Mouse (Mus musculus): ENCODE measurements at regions not wholly inside any gene's neighbourhood (a gene's known extent, or its start where the extent isn't known, plus 50 kb on each side); places are given as distances from the start of the nearest gene placed in this dataset.

DNA sequence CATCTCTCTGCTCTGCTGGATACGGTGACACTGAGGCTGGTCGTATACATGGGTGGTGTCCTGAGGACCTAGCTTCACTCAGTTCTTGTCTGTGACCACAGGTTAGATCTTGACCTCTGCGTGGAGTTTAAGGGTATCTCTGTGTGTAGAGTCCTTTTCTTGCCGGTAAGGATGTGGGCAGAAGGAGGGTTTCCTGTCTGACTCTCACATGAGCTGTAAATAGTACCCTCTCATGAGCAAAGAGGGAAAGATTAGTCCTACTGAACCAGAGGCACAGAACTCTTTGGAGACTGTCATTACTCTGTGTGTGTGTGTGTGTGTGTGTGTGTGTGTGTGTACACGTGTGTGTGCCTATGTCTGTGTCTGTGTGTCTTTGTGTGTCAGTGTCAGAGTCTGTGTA lies 126.3 kb upstream of the Atxn1 start:
- Histone ChIP-seq H3K4me3 (replicated peaks; ENCODE audit: low read length) (no peak overlapping the region), H3K9ac (no peak overlapping the region), H3K27me3 (ENCODE audit: control insufficient read depth, insufficient read depth, low read length) (no peaks in the 10 kb centered on the region), H3K27ac (no peak overlapping the region), H3K9me3 (ENCODE audit: control insufficient read depth, low read length) (peaks cover 7% of the 10 kb centered on the region; the same call in 1 of the 2 replicates), H3K36me3 (replicated peaks; ENCODE audit: control insufficient read depth, insufficient read depth) (no peaks in the 10 kb centered on the region), H3K4me1 (replicated peaks; ENCODE audit: control insufficient read depth, insufficient read depth, low read length) (no peaks in the 10 kb centered on the region), H3K4me2 (replicated peaks) (no peak overlapping the region)
- 90% methylated on average over 5 of the region's 5 CpGs for WGBS
- no peak for ATAC-seq (ENCODE audit: low FRiP score)
- no peak for DNase-seq (ENCODE audit: low spot score)

DNA sequence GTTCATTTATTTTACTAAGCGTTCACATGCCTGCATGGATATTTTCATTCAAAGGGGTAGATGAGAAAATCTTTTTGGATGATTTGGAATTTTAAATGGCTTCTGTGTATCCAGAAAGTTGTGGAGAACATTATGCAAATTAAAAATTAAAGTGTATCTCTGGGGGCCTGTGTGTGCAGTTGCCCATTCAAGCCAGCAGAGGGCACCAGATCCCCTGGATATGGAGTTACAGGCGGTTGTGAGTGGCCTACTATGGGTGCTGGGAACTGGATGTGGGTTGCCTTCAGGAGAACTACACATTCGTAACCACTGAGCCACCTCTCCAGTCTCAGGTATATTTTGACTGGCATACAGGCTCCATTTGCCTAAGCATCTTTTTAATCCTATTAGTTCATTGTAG lies 123.4 kb upstream of the Atxn1 start:
- no peak overlapping the region for H3K4me3 ChIP-seq (replicated peaks; ENCODE audit: low read length)
- H3K27me3 ChIP-seq (ENCODE audit: control insufficient read depth, insufficient read depth, low read length) = no peaks in the 10 kb centered on the region
- H3K27ac ChIP-seq = no peak overlapping the region
- no peaks in the 10 kb centered on the region for H3K36me3 ChIP-seq (replicated peaks; ENCODE audit: control insufficient read depth, insufficient read depth)
- H3K4me1 ChIP-seq (replicated peaks; ENCODE audit: control insufficient read depth, insufficient read depth, low read length) = no peaks in the 10 kb centered on the region
- H3K9me3 ChIP-seq (ENCODE audit: control insufficient read depth, low read length) = peaks cover 7% of the 10 kb centered on the region; the same call in 1 of the 2 replicates
- H3K9ac ChIP-seq = no peak overlapping the region
- no peak for ATAC-seq (ENCODE audit: low FRiP score)
- 88% methylated on average over 3 of the region's 3 CpGs for WGBS
- no peak for DNase-seq (ENCODE audit: low spot score)
- no peak overlapping the region for H3K4me2 ChIP-seq (replicated peaks)

DNA sequence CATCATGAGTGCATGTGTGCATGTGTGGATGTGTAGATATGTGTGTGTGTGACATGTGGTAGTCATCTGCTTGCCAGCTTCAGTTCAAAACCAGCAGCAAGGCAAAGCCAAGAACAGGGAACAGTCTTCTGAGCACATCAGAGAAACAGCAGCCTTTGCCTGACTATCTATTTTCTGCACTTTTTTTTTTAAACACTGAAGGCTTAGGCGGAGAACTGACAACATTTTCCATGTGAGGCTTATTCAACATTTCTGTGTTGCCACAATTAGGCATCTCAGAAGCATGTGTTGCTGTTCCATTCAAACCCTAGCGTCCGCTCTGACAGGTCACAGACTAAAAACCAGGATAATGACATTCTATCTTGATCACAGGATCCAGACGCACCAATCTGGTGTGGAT lies 122.9 kb upstream of the Atxn1 start:
- DNase-seq (ENCODE audit: low spot score) (no peak), ATAC-seq (ENCODE audit: low FRiP score) (no peak)
- WGBS = 89% methylated on average over 4 of the region's 4 CpGs
- Histone ChIP-seq H3K4me1 (replicated peaks; ENCODE audit: control insufficient read depth, insufficient read depth, low read length) (no peaks in the 10 kb centered on the region), H3K27me3 (ENCODE audit: control insufficient read depth, insufficient read depth, low read length) (no peaks in the 10 kb centered on the region), H3K36me3 (replicated peaks; ENCODE audit: control insufficient read depth, insufficient read depth) (no peaks in the 10 kb centered on the region), H3K4me3 (replicated peaks; ENCODE audit: low read length) (no peak overlapping the region), H3K9me3 (ENCODE audit: control insufficient read depth, low read length) (peaks cover 7% of the 10 kb centered on the region; the same call in 1 of the 2 replicates), H3K9ac (no peak overlapping the region), H3K4me2 (replicated peaks) (no peak overlapping the region), H3K27ac (no peak overlapping the region)

DNA sequence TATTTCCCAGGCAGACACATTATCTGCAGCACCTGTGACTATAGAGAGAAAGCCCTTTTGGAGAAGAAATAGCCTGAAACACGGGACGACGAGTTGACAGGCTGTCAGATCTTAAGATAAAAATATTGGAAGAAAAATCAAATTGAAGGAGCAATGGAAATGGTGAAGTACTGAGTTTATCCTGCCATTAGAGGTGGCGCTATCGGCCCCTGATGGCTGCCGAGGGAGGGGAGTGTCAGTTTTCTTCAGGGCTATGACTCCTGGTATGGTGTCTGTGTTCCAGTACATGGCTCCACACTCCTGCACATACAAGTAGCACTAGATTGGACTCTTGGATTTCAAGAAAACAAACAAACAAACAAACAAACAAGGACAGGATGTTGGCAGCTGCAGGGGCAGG lies 112.1 kb upstream of the Atxn1 start:
- ATAC-seq (ENCODE audit: low FRiP score) (no peak), DNase-seq (ENCODE audit: low spot score) (no peak)
- Histone ChIP-seq H3K27me3 (ENCODE audit: control insufficient read depth, insufficient read depth, low read length) (no peaks in the 10 kb centered on the region), H3K9ac (no peak overlapping the region), H3K36me3 (replicated peaks; ENCODE audit: control insufficient read depth, insufficient read depth) (no peaks in the 10 kb centered on the region), H3K4me1 (replicated peaks; ENCODE audit: control insufficient read depth, insufficient read depth, low read length) (no peaks in the 10 kb centered on the region), H3K4me3 (replicated peaks; ENCODE audit: low read length) (no peak overlapping the region), H3K27ac (no peak overlapping the region), H3K4me2 (replicated peaks) (no peak overlapping the region), H3K9me3 (ENCODE audit: control insufficient read depth, low read length) (no peaks in the 10 kb centered on the region)
- 80% methylated on average over 6 of the region's 6 CpGs for WGBS

DNA sequence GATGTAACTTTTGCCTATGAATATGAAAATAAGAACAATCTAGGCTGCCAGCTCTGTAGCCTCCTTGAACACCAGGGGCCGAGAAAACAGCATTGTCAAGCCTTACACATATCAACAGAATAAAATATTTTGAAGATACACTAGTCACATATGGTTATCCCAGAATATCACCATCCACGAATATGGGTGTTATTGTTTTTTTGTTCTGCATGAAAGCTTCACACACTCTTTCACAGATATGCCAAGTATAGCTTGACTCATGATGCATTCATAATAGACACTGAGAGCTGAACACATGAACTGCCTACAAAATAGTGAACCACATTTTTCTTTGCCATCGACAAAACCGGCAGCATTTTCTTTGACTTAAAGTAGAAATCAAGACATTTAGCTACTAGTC lies 106.9 kb upstream of the Atxn1 start:
- 89% methylated on average over 4 of the region's 4 CpGs for WGBS
- Histone ChIP-seq H3K4me3 (replicated peaks; ENCODE audit: low read length) (no peak overlapping the region), H3K4me1 (replicated peaks; ENCODE audit: control insufficient read depth, insufficient read depth, low read length) (no peaks in the 10 kb centered on the region), H3K36me3 (replicated peaks; ENCODE audit: control insufficient read depth, insufficient read depth) (no peaks in the 10 kb centered on the region), H3K27ac (no peak overlapping the region), H3K4me2 (replicated peaks) (no peak overlapping the region), H3K9ac (no peak overlapping the region), H3K27me3 (ENCODE audit: control insufficient read depth, insufficient read depth, low read length) (no peaks in the 10 kb centered on the region), H3K9me3 (ENCODE audit: control insufficient read depth, low read length) (no peaks in the 10 kb centered on the region)
- DNase-seq (ENCODE audit: low spot score) (no peak), ATAC-seq (ENCODE audit: low FRiP score) (no peak)

DNA sequence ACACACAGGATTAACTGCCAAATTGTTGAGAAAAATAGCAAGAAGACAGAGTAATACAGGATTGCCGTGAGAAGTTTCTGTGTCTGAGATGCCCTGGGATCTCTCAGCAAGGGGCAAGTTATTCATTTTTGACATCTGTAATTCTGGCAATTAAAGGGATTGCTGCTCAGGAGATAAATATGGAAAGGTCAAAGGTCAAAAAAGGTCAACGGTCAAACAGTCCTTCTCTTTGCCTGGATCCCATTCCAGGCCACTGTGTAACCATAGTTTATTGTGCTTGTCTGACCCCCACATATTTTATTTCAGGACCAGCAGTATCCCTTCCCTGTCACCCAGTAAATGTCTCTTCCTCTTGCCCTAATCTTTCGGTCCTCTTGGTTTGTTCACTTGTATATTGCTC lies 104.8 kb upstream of the Atxn1 start:
- no peak overlapping the region for H3K27ac ChIP-seq
- H3K27me3 ChIP-seq (ENCODE audit: control insufficient read depth, insufficient read depth, low read length) = no peaks in the 10 kb centered on the region
- H3K4me2 ChIP-seq (replicated peaks) = no peak overlapping the region
- no peak overlapping the region for H3K4me3 ChIP-seq (replicated peaks; ENCODE audit: low read length)
- ATAC-seq (ENCODE audit: low FRiP score) = no peak
- 56% methylated on average over 3 of the region's 3 CpGs for WGBS
- H3K4me1 ChIP-seq (replicated peaks; ENCODE audit: control insufficient read depth, insufficient read depth, low read length) = no peaks in the 10 kb centered on the region
- no peaks in the 10 kb centered on the region for H3K9me3 ChIP-seq (ENCODE audit: control insufficient read depth, low read length)
- H3K9ac ChIP-seq = no peak overlapping the region
- no peak for DNase-seq (ENCODE audit: low spot score)
- no peaks in the 10 kb centered on the region for H3K36me3 ChIP-seq (replicated peaks; ENCODE audit: control insufficient read depth, insufficient read depth)

DNA sequence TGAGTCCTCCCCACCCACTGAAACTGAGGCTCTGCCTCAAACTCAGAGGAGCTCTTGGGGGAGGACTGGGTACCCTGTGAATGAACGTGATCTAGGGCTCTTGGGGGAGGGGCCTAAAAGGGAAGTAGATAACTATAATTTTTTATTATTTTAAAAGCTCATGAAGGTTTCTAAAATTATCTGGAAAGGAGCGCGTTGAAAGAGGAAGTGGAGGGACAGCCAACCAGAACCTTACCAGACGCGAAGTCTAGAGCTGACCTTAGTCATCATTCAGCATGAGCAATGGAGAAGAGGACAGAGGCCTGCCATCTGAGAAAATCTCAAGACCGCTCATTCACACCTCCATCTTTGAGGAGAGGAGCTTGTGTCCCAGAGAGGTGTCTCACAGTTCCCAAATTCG lies 98.0 kb upstream of the Atxn1 start:
- Histone ChIP-seq H3K27ac (no peak overlapping the region), H3K36me3 (replicated peaks; ENCODE audit: control insufficient read depth, insufficient read depth) (no peaks in the 10 kb centered on the region), H3K27me3 (ENCODE audit: control insufficient read depth, insufficient read depth, low read length) (no peaks in the 10 kb centered on the region), H3K4me2 (replicated peaks) (no peak overlapping the region), H3K9me3 (ENCODE audit: control insufficient read depth, low read length) (no peaks in the 10 kb centered on the region), H3K4me1 (replicated peaks; ENCODE audit: control insufficient read depth, insufficient read depth, low read length) (no peaks in the 10 kb centered on the region), H3K4me3 (replicated peaks; ENCODE audit: low read length) (no peak overlapping the region), H3K9ac (no peak overlapping the region)
- WGBS = 91% methylated on average over 7 of the region's 7 CpGs
- no peak for ATAC-seq (ENCODE audit: low FRiP score)
- DNase-seq (ENCODE audit: low spot score) = no peak

DNA sequence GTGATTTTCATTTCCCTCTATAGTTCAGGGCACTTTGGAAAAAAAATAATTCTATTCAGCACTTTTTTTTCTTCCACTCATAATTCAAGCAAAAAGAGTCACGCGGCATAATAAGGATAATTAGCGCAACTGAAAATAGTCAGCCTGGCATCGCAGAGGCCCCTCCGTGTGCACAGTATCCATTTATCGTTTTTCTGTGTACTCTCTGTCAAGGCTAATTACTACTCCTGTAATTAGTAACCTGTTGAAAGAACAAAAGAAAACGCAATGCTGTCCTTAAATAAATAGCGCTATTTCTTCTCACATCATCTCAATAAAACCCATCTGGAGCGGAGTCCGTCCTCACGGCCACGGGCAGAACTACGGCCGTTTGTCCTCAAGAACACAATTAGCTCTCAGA lies 95.1 kb upstream of the Atxn1 start:
- 71% methylated on average over 14 of the region's 14 CpGs for WGBS
- Histone ChIP-seq H3K9me3 (ENCODE audit: control insufficient read depth, low read length) (no peaks in the 10 kb centered on the region), H3K9ac (no peak overlapping the region), H3K4me3 (replicated peaks; ENCODE audit: low read length) (no peak overlapping the region), H3K27ac (no peak overlapping the region; the same call in 1 of the 2 replicates), H3K36me3 (replicated peaks; ENCODE audit: control insufficient read depth, insufficient read depth) (no peaks in the 10 kb centered on the region), H3K27me3 (ENCODE audit: control insufficient read depth, insufficient read depth, low read length) (no peaks in the 10 kb centered on the region), H3K4me2 (replicated peaks) (no peak overlapping the region), H3K4me1 (replicated peaks; ENCODE audit: control insufficient read depth, insufficient read depth, low read length) (no peaks in the 10 kb centered on the region)
- no peak for DNase-seq (ENCODE audit: low spot score)
- no peak for ATAC-seq (ENCODE audit: low FRiP score)

DNA sequence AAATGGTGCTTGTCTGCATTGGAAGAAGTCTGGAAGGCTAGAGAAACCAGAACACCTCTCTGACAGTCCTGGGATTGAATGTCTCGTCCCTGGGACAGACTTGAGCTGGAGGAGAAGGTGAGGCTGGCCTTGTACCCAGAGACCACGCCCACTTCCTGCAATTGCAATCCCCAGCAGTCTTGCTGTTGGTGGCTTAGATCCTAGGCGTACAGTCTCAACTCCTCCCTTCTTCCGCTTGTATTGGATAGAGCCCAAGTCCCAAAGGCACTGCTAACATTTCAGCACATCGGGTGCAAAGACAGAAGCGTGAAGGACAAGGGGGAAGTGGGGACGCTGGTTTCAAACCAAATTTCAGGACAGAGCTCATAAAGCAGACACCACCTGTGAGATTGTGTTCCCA lies 94.1 kb upstream of the Atxn1 start:
- H3K4me1 ChIP-seq (replicated peaks; ENCODE audit: control insufficient read depth, insufficient read depth, low read length) = no peaks in the 10 kb centered on the region
- H3K4me3 ChIP-seq (replicated peaks; ENCODE audit: low read length) = no peak overlapping the region
- ATAC-seq (ENCODE audit: low FRiP score) (no peak), DNase-seq (ENCODE audit: low spot score) (no peak)
- H3K4me2 ChIP-seq (replicated peaks) = no peak overlapping the region
- no peaks in the 10 kb centered on the region for H3K36me3 ChIP-seq (replicated peaks; ENCODE audit: control insufficient read depth, insufficient read depth)
- H3K9me3 ChIP-seq (ENCODE audit: control insufficient read depth, low read length) = no peaks in the 10 kb centered on the region
- no peak overlapping the region for H3K9ac ChIP-seq
- H3K27me3 ChIP-seq (ENCODE audit: control insufficient read depth, insufficient read depth, low read length) = no peaks in the 10 kb centered on the region
- 68% methylated on average over 7 of the region's 7 CpGs for WGBS
- no peak overlapping the region for H3K27ac ChIP-seq

DNA sequence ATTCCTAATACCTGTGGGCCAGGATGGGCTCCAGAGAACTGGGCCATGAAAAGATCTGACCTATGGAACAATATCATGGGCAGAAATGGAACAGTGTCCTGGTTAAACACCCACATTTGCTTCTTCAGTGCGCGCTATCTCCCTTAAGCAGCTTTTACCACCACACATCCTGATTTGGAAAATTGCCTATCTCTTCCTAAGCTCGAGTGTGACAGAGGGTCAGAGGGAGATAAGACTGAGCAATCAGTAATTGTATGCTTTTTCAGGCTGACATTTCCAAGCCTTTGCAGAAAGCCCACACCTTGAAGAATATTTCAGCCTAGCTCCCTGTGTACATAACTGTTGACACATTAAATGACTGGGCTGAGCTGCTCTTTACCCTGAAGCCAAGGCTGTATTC lies 93.5 kb upstream of the Atxn1 start:
- DNase-seq (ENCODE audit: low spot score) (no peak), ATAC-seq (ENCODE audit: low FRiP score) (no peak)
- Histone ChIP-seq H3K4me3 (replicated peaks; ENCODE audit: low read length) (no peak overlapping the region), H3K9me3 (ENCODE audit: control insufficient read depth, low read length) (no peaks in the 10 kb centered on the region), H3K36me3 (replicated peaks; ENCODE audit: control insufficient read depth, insufficient read depth) (no peaks in the 10 kb centered on the region), H3K27ac (no peak overlapping the region), H3K27me3 (ENCODE audit: control insufficient read depth, insufficient read depth, low read length) (no peaks in the 10 kb centered on the region), H3K4me2 (replicated peaks) (no peak overlapping the region), H3K9ac (no peak overlapping the region), H3K4me1 (replicated peaks; ENCODE audit: control insufficient read depth, insufficient read depth, low read length) (no peaks in the 10 kb centered on the region)
- WGBS = 83% methylated on average over 3 of the region's 3 CpGs
